Mouse (Mus musculus): ENCODE data around the gene Nlrc4.
"Not testable (repeated sequence)": the region's sequence is repeated elsewhere in the genome, so short reads cannot be mapped to it uniquely, and the experiment has no call there.

Gene Nlrc4

GRCm38 (mm10) chr17:74458711-74459408 is at the start of gene Nlrc4:
Gene Nlrc4, minus strand, starts transcription at chr17:74459142.
- DNase-seq, result no peak

- no peak for DNase-seq
Measured at GRCm38 (mm10) chr17:74508600-74508999, 49.7 kb upstream of the Nlrc4 start.

- DNase-seq, result no peak
Measured at GRCm38 (mm10) chr17:74507934-74508333, 49.0 kb upstream of the Nlrc4 start.

GRCm38 (mm10) chr17:74501085-74501484 is 42.1 kb upstream of the Nlrc4 start:
- DNase-seq, result no peak

- DNase-seq, result no peak
Measured at GRCm38 (mm10) chr17:74500204-74500603, 41.3 kb upstream of the Nlrc4 start.

- no peak for DNase-seq
Measured at GRCm38 (mm10) chr17:74491565-74491964, 32.6 kb upstream of the Nlrc4 start.

GRCm38 (mm10) chr17:74489901-74490220 is 30.9 kb upstream of the Nlrc4 start:
- DNase-seq, result no peak

GRCm38 (mm10) chr17:74489024-74489900 is 30.3 kb upstream of the Nlrc4 start, which contains the start of gene Yipf4:
Gene Yipf4, plus strand, starts transcription at chr17:74489493.
- peak; percentile 93 for DNase-seq

- DNase-seq, result no peak
Measured at GRCm38 (mm10) chr17:74480361-74481069, 21.6 kb upstream of the Nlrc4 start.

- not testable (repeated sequence) for DNase-seq
Measured at GRCm38 (mm10) chr17:74470133-74470532, 11.2 kb upstream of the Nlrc4 start.

- DNase-seq, result not testable (repeated sequence)
Measured at GRCm38 (mm10) chr17:74467981-74468380, 9.0 kb upstream of the Nlrc4 start.

GRCm38 (mm10) chr17:74463510-74463909 is 4.6 kb upstream of the Nlrc4 start:
- no peak for DNase-seq

GRCm38 (mm10) chr17:74457972-74458677 is 817 bp downstream of the Nlrc4 start:
- no peak for DNase-seq

GRCm38 (mm10) chr17:74456825-74457224 is 2.1 kb downstream of the Nlrc4 start:
- DNase-seq, result no peak

- DNase-seq, result no peak
Measured at GRCm38 (mm10) chr17:74455426-74455825, 3.5 kb downstream of the Nlrc4 start.

GRCm38 (mm10) chr17:74454660-74455059 is 4.3 kb downstream of the Nlrc4 start:
- no peak for DNase-seq

GRCm38 (mm10) chr17:74453928-74454327 is 5.0 kb downstream of the Nlrc4 start:
- no peak for DNase-seq

- DNase-seq, result no peak
Measured at GRCm38 (mm10) chr17:74449776-74450175, 9.2 kb downstream of the Nlrc4 start.

- no peak for DNase-seq
Measured at GRCm38 (mm10) chr17:74440486-74440885, 18.5 kb downstream of the Nlrc4 start.

- DNase-seq, result no peak
Measured at GRCm38 (mm10) chr17:74437762-74438161, 21.2 kb downstream of the Nlrc4 start.

- DNase-seq, result no peak
Measured at GRCm38 (mm10) chr17:74432631-74433030, 26.3 kb downstream of the Nlrc4 start.

- DNase-seq, result no peak
Measured at GRCm38 (mm10) chr17:74431481-74431880, 27.5 kb downstream of the Nlrc4 start.

GRCm38 (mm10) chr17:74430074-74430473 is 28.9 kb downstream of the Nlrc4 start:
- DNase-seq, result no peak
